Mouse (Mus musculus) CH12.LX (cell line): ENCODE measurements around the gene 1700028P14Rik.

Source experiments
- CTCF ChIP-seq, 2 experiments: IDR thresholded peaks in 1 of 2; conservative IDR thresholded peaks in 1 of 2; 2 replicates each; pipeline ENCODE4 v1.5.1; 2011 to 2012; ENCODE audit warnings: low read depth in 2 of 2, low read length in 2 of 2, improper control_type of control experiment in 1 of 2, inconsistent platforms in 1 of 2, mild to moderate bottlenecking in 1 of 2, moderate library complexity in 1 of 2
- MAX ChIP-seq: IDR thresholded peaks from 2 replicates; pipeline ENCODE4 v1.6.1; 2011; ENCODE audit warnings: low read length, improper control_type of control experiment
- PAX5 ChIP-seq: IDR thresholded peaks from 2 replicates; pipeline ENCODE4 v1.6.1; 2012; ENCODE audit warnings: low read length, inconsistent platforms, mixed read lengths
- POLR2A ChIP-seq: IDR thresholded peaks from 2 replicates; pipeline ENCODE4 v1.6.1; 2011; ENCODE audit warnings: low read depth, mild to moderate bottlenecking, improper control_type of control experiment, low read length

- TF ChIP-seq CTCF (conservative IDR thresholded peaks at IDR 0.05 in 1 of 2, IDR thresholded peaks at IDR 0.05 in 1 of 2; ENCODE audit: low read depth in 2 of 2, low read length in 2 of 2): no peak
- TF ChIP-seq MAX: no peak
- no peak for TF ChIP-seq POLR2A
- no peak for TF ChIP-seq PAX5
These were observed 15.8 kb downstream of the 1700028P14Rik start for GRCm38 (mm10) chr19:23636786-23637185.
